Mouse (Mus musculus): ENCODE results near the gene Gm37240. TPM values are rescaled to one million over a fixed set of nuclear protein-coding genes. Genes with fewer than 3 reads are reported as not detected.
"Not testable (repeated sequence)": the region's sequence is repeated elsewhere in the genome, so short reads cannot be mapped to it uniquely, and the experiment has no call there.

Gene Gm37240
- total RNA-seq (2021): 4.2 and 6.2 TPM in 2 replicates
- long read RNA-seq, experiment 1, partial matches to known transcripts: 0 of 14 reads
- long read RNA-seq, experiment 1, other reads (novel, unspliced or antisense): 14 of 14 reads
- long read RNA-seq, experiment 2, partial matches to known transcripts: 0 of 9 reads
- long read RNA-seq, experiment 2, other reads (novel, unspliced or antisense): 9 of 9 reads

DNA sequence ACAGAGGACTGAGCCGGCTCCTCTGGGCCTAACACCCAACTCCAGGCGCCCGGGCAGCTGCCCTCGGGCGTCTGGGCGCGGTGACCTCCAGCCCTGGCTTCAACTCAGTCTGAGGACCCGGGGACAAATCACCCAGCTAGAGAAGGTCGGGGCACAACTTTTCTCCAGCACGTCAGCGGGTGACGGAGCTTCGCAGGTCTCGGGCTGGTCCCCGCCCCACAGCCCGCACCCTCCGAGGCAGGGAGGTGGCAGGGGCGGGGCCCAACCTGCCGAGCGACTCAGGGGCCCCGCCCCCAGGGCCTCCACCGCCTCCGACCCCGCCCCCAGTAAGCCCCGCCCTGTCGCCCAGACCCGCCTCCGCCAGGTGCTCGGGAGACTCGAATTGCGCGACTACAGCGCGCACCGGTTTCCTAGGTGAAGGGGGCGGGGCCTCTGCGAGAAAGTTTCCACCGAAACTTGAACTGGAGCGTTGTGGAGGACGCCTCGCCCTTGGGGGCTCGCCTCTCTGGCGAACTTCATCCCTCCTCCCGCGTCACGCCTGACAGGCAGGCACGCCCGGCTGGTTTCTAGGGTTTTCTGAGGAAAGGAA, at the start of gene Gm37240, which contains the start of gene Glt28d2:
Gene Gm37240, minus strand, starts transcription at position 280 of the 589 bp plus-strand sequence.
Gene Glt28d2, minus strand, starts transcription at position 278 of the 589 bp plus-strand sequence.
- DNase-seq: peak; percentile 91

DNA sequence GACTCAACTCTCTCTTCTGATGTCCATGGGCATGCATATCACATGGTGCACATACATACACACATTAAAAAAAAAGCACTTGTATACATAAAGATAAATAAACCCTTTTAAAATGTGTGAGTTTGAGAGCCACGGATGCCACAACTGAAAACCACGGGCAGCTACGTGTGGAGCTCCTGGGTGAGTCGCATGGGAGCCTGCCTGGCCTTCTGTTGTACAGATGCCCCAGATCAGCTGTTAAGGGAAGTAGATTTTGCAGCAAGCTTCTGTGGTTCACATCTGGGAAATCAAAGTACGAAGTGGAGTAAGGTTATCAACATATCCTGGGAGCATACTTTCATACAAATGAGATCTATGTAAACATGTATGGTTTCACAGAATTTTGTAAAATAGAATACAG, 46.3 kb upstream of the Gm37240 start:
- no peak for DNase-seq

DNA sequence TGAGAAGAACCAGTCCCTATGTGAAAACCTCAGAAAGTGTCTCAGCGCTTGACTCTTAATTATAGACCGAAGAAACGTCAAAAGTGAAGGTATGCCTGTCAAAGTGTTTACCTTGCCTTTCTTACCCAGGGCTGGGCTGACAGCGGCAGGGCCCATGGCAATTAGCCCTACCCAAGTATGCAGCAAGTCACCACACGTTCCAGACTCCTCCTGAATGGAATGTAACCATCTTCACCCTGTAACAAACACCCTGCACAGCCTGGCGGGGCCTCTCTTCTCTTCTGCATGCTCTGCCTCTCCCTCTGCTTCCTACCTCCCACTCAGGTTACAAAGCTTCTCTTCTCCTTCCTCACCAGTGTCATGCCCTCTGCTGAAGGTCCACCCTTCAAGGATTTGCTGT, 44.5 kb upstream of the Gm37240 start:
- no peak for DNase-seq

- DNase-seq: no peak
These were observed 43.4 kb upstream of the Gm37240 start for GRCm38 (mm10) chr3:85930671-85931255.

DNA sequence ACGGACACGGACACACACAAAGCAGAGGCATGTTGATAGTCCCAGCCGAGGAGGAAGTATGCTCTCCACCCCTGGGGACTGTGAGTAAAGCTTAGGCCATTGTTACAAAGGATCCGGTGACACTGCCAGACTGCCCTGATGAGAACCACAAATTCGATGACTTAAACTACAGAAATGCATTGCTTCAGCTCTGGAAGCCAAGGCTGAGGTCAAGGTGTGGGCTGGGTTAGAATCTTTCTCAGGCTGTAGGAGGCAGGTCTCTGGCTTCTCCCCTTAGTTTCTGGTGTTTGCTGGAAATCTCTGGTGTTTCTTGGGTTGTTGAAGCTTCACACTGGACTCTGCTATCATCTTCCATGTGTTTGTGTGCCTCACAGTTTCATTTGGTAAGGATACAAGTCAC, 42.4 kb upstream of the Gm37240 start:
- no peak for DNase-seq

DNA sequence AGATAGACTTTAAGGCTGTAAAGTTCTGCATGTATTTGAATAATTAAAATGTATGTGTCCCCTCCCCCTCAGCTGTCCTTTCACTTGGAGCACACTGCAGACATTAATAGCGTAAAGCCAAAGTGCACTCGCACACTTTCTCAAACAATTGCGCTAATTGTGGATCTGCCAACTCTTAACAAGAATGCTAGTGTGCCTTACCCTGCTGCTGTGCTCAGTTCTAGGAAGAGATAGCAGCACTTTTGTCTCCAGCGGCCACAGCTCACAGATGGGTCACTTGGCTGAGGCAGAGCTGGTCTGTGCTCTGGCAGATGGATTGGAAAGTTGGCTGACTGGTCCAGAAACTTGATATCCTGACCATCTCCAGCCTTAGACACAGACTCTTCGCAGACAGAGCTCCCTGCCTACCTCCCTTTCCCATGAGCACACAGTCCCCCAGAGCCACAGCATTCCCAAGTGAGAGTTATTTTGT, 40.9 kb upstream of the Gm37240 start:
- no peak for DNase-seq

GRCm38 (mm10) chr3:85927296-85927695, 40.0 kb upstream of the Gm37240 start:
- DNase-seq: no peak

DNA sequence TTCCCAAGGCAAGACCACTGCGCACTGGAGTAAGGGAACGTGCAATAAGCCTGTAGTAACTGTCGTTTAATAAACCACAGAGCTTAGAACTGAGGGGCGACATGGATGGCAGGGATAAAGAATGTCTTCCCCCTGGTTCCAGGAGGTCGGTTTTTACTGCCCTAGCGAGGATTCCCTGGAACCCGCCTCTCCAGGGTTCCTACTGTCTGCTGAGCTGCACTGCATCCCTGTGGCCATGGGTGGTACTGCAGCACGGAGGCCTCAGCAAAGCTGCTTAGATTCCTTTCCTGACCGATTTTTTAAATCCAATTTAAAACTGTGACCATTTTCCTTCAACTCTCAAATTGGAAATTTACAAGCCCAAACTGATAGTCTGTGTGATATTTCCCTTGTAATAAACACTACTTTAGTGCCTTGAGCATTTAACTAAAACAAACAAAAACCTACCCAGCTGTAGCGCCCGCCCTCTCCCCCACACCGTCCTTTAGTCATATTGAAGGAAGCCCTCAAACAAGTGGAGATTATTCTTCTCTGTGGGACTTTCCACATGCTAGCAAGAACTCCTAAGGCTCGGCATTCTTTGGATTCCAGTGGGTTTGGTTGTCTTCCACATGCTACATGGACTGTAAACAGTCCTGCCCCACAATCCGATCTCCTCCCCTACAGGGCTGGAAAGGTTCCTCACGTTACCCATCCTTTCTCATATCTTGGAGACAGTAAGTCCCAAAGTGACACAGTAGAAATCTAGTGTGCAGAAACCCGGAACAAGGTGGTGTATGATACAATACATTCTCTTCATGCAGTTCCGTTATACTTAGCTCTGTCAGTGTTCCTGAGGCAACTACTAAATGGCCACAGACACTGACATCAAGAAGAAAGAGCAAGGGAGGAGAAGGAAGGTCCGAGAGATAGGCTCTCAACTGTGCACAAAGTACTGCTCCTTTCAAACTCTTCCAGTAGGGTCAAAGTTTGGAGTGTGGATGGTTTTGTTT, 36.9 kb upstream of the Gm37240 start:
- peak; percentile 87 for DNase-seq

- DNase-seq: no peak
These were observed 36.0 kb upstream of the Gm37240 start for GRCm38 (mm10) chr3:85923343-85923742.

GRCm38 (mm10) chr3:85922331-85922730, 35.0 kb upstream of the Gm37240 start:
- peak; percentile 91 for DNase-seq

GRCm38 (mm10) chr3:85920671-85921070, 33.4 kb upstream of the Gm37240 start:
- not testable (repeated sequence) for DNase-seq

DNA sequence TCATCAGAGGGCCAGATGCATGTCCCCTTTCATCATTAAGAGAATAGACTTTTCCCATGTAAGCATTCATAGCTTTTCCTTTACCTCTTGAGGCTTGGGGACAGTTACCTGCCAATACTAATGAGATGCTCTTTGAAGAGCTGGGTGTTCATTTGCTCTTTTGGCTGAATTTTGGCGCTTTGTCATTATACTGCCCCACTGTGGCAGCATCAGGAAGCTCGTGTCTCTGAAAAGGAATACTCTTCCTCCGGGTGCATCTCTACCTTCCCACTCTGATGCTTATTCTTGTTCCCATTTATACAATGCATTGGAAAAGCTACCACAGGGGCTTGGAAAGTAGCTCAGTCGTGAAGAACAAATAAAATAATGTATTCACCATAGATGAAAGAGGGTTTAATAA, 30.3 kb upstream of the Gm37240 start:
- peak; percentile 36 for DNase-seq

DNA sequence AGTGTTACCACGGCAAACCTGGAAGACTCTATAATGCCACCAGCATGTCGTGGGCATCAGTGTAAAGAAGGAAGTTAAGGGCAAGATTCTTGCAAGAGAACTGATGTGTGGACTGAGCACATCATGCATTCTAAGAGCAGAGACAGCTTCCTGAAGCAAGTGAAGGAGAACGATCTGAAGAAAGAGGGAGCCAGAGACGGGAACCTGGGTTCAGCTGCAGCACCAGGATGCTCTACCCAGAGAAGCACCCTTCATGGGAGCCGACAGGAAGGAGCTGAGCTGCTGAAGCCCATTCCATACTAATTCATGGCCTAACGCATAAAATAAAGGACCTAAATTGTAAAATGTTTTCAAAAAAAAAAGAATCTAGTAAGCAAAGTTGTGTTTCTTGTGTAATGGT, 27.5 kb upstream of the Gm37240 start:
- no peak for DNase-seq

DNA sequence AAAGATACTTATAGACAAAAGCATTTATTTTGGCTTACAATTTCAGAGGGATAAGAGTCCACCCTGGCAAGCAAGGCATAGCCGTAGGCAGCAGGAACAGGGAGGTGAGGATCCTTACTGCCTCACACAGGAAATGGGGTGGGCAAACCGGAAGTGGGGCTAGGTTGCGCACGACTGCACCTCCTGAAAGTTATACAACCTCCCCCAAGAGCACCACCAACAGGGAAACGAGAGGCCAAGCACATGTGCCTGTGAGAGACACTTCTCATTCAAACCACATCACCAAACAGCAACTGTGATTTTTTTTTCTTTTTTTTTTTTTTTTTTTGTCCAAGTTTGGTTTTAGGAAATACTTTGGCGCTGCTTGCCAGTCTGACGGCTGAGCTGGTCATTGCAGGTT, 19.8 kb upstream of the Gm37240 start:
- DNase-seq: no peak

- DNase-seq: no peak
These were observed 17.1 kb upstream of the Gm37240 start for GRCm38 (mm10) chr3:85904371-85904770.

DNA sequence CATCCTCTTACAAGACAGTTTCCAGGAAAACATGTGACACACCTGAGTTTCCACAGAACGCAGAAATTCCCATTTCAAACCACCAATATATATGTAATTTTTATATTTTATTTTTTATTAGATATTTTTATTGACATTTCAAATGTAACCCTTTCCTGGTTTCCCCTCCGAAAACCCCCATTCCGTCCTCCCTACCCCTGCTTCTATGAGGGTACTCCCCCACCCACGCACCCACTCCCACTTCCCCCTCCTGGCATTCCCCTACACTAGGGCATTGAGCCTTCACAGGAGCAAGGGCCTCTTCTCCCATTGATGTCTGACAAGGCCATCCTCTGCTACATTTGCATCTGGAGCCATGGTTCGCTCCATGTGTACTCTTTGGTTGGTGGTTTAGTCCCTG, 7.7 kb upstream of the Gm37240 start:
- no peak for DNase-seq

GRCm38 (mm10) chr3:85891571-85891970, 4.3 kb upstream of the Gm37240 start:
- DNase-seq: no peak

GRCm38 (mm10) chr3:85888221-85888671, 928 bp upstream of the Gm37240 start:
- DNase-seq: peak; percentile 19

DNA sequence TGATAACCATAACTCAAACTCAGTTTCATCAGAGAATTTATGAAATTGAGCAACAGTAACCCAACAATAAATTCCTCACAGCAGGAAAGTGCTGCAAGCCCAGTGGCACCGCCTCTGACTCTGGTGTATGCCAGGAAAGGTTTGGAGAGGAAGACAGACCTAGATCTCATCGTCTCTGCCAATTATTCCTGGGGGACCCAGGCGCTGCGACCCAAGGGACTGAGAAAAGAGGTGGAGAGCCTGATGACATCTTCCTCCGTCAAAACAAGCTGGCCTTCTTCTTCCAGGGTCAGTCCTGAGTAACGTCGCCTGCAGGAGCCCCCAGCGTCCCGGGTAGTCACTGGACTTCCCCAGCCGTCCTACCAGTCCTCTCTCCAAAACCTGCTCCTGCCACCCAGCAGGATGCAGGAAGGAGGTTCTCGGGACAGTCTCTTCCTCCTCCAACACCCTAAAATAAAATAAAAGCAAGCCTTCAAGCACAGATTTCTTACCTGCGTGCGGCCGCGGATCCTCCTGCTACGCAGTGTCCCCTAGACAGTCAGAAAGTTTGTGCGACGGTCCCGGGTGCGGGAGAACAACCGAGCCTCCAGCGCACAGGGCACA, 581 bp downstream of the Gm37240 start:
- peak; percentile 52 for DNase-seq

DNA sequence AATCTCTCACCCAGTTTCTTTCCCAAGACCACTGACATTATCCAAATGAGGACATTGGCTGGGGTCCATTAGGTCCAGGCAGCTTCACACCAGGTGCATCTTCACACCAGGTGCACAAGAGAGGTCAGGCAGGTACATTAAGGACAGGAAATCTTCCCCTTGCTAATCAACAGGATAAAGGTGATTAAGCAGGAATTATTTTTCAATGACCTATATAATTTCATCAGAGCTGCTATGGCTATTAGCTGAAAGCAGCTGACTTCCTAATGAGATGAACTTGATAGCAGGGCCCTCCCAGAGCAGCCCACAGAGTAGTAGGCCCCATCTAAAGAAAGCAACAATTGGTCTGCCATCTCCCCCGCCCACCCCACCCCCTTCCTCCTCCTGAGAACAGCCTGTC, 1.4 kb downstream of the Gm37240 start:
- no peak for DNase-seq

DNA sequence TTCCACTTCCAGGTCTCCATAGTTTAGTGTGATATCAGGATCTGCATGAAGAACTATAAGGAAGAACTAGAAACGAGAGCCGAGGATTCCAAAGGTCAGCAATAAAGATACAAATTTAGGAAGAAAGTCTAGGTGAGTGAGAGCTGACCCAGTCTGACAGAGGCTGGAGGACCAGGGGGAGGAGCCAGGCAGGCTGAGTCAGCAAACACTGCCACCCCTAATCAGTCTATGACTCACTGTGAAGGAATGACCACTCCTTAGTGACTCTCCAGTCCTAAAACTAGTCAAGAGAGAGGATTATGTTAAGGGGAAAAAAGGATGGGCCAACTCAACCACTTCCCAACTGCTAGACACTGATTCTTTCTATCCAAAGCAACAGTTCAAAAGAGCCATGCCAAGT, 6.6 kb downstream of the Gm37240 start:
- peak; percentile 69 for DNase-seq

DNA sequence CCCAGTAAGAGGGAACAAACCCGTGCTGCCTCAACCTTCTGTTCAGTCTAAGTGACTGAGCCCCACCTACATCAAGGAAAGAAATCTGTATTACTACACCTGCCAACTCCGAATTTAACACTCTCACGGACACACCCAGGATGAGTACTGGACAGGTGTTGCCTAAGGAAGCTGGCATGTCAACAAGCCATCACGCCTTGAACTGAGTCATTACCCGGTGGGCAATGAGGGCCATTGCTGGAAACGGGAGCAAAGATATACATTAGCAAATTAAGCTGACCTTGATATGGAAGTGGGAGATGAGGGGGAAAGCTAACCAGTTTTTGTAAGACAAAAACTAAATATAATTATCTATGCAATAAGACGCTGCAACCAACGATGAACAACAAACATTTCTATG, 7.2 kb downstream of the Gm37240 start:
- no peak for DNase-seq

All from adrenal gland, postnatal 14 days (tissue).